Mouse (Mus musculus): Measurements from ENCODE around the gene Mbtps1. TPM values are rescaled to one million over a fixed set of nuclear protein-coding genes. Genes with fewer than 3 reads are reported as not detected.
A peak's percentile ranks its signal among the peaks of the same experiment; 100 is the strongest.

The Mbtps1 gene
- 68.5 and 72.4 TPM in 2 replicates for polyA plus RNA-seq (2015; fragmentation: Nextera tagmentation; extraction: Ambion mirVana)

GRCm38 (mm10) chr8:119558603-119559401, at the start of gene Mbtps1:
Gene Mbtps1 (minus strand): TSS chr8:119558735.
- H3K9me3 ChIP-seq (replicated peaks; ENCODE audit: control insufficient read depth, low read length) = no peaks in the 10 kb centered on the region
- WGBS = 5% methylated on average over 62 of the region's 63 CpGs

GRCm38 (mm10) chr8:119606224-119606623, 47.7 kb upstream of the Mbtps1 start:
- H3K9me3 ChIP-seq (replicated peaks; ENCODE audit: control insufficient read depth, low read length) = peaks cover 4% of the 10 kb centered on the region
- H3K4me3 ChIP-seq (ENCODE audit: low read length) = no peak overlapping the region
- peaks cover 10% of the 10 kb centered on the region for H3K4me1 ChIP-seq (ENCODE audit: control insufficient read depth, insufficient read depth, low read length)
- H3K4me2 ChIP-seq (ENCODE audit: low read depth, low read length) = no peak overlapping the region
- no peak overlapping the region for H3K9ac ChIP-seq (ENCODE audit: low read length)
- ATAC-seq (replicated peaks; ENCODE audit: extremely low read depth, insufficient read depth, low FRiP score) = no peak
- H3K36me3 ChIP-seq (ENCODE audit: control insufficient read depth, insufficient read depth) = peaks cover 3% of the 10 kb centered on the region; the same call in 1 of the 2 replicates
- no peak overlapping the region for H3K27ac ChIP-seq (ENCODE audit: low read length)
- H3K27me3 ChIP-seq (ENCODE audit: control insufficient read depth, insufficient read depth, low read length) = no peaks in the 10 kb centered on the region
- WGBS = 81% methylated on average over 2 of the region's 2 CpGs

More at GRCm38 (mm10) chr8:119558603-119559401, at the start of gene Mbtps1:
- Histone ChIP-seq H3K36me3 (ENCODE audit: control insufficient read depth, insufficient read depth) (0 out of 2 replicates have a peak, but pooled peaks cover 9% of the 10 kb centered on the region), H3K4me1 (ENCODE audit: control insufficient read depth, insufficient read depth, low read length) (peaks cover 16% of the 10 kb centered on the region), H3K9ac (ENCODE audit: low read length) (peak within 1 kb of the TSS; percentile 89), H3K27ac (ENCODE audit: low read length) (peak within 1 kb of the TSS; percentile 85), H3K27me3 (ENCODE audit: control insufficient read depth, insufficient read depth, low read length) (no peaks in the 10 kb centered on the region), H3K4me3 (ENCODE audit: low read length) (peak within 1 kb of the TSS; percentile 83), H3K4me2 (ENCODE audit: low read depth, low read length) (peak within 1 kb of the TSS; percentile 94)
- ATAC-seq (replicated peaks; ENCODE audit: extremely low read depth, insufficient read depth, low FRiP score) = peak; percentile 97

GRCm38 (mm10) chr8:119604996-119605395, 46.5 kb upstream of the Mbtps1 start, which contains the start of gene Taf1c:
Gene Taf1c (minus strand): TSS chr8:119605222.
- Histone ChIP-seq H3K27me3 (ENCODE audit: control insufficient read depth, insufficient read depth, low read length) (no peaks in the 10 kb centered on the region), H3K4me1 (ENCODE audit: control insufficient read depth, insufficient read depth, low read length) (peaks cover 10% of the 10 kb centered on the region), H3K36me3 (ENCODE audit: control insufficient read depth, insufficient read depth) (peaks cover 15% of the 10 kb centered on the region), H3K4me2 (ENCODE audit: low read depth, low read length) (peak within 1 kb of the TSS; percentile 77), H3K9ac (ENCODE audit: low read length) (peak within 1 kb of the TSS; percentile 91), H3K9me3 (replicated peaks; ENCODE audit: control insufficient read depth, low read length) (peaks cover 4% of the 10 kb centered on the region), H3K27ac (ENCODE audit: low read length) (peak within 1 kb of the TSS; percentile 66), H3K4me3 (ENCODE audit: low read length) (peak within 1 kb of the TSS; percentile 92)
- peak; percentile 80 for ATAC-seq (replicated peaks; ENCODE audit: extremely low read depth, insufficient read depth, low FRiP score)
- 0% methylated on average over 23 of the region's 23 CpGs for WGBS

GRCm38 (mm10) chr8:119604398-119604803, 45.9 kb upstream of the Mbtps1 start:
- peaks cover 15% of the 10 kb centered on the region for H3K36me3 ChIP-seq (ENCODE audit: control insufficient read depth, insufficient read depth)
- H3K27ac ChIP-seq (ENCODE audit: low read length) = no peak overlapping the region; the same call in 1 of the 2 replicates
- H3K4me1 ChIP-seq (ENCODE audit: control insufficient read depth, insufficient read depth, low read length) = peaks cover 10% of the 10 kb centered on the region
- H3K9me3 ChIP-seq (replicated peaks; ENCODE audit: control insufficient read depth, low read length) = peaks cover 4% of the 10 kb centered on the region
- peak overlapping the region; percentile 92 for H3K4me3 ChIP-seq (ENCODE audit: low read length)
- no peak for ATAC-seq (replicated peaks; ENCODE audit: extremely low read depth, insufficient read depth, low FRiP score)
- no peaks in the 10 kb centered on the region for H3K27me3 ChIP-seq (ENCODE audit: control insufficient read depth, insufficient read depth, low read length)
- H3K4me2 ChIP-seq (ENCODE audit: low read depth, low read length) = peak overlapping the region; percentile 77
- WGBS = 20% methylated on average over 12 of the region's 12 CpGs
- H3K9ac ChIP-seq (ENCODE audit: low read length) = peak overlapping the region; percentile 91

GRCm38 (mm10) chr8:119603771-119604170, 45.2 kb upstream of the Mbtps1 start:
- Histone ChIP-seq H3K27ac (ENCODE audit: low read length) (no peak overlapping the region), H3K4me2 (ENCODE audit: low read depth, low read length) (peak overlapping the region; percentile 77), H3K9me3 (replicated peaks; ENCODE audit: control insufficient read depth, low read length) (no peaks in the 10 kb centered on the region; the same call in 1 of the 2 replicates), H3K4me3 (ENCODE audit: low read length) (peak overlapping the region; percentile 92), H3K9ac (ENCODE audit: low read length) (peak overlapping the region; percentile 91; the same call in 1 of the 2 replicates), H3K27me3 (ENCODE audit: control insufficient read depth, insufficient read depth, low read length) (no peaks in the 10 kb centered on the region), H3K36me3 (ENCODE audit: control insufficient read depth, insufficient read depth) (peaks cover 15% of the 10 kb centered on the region), H3K4me1 (ENCODE audit: control insufficient read depth, insufficient read depth, low read length) (peaks cover 10% of the 10 kb centered on the region)
- ATAC-seq (replicated peaks; ENCODE audit: extremely low read depth, insufficient read depth, low FRiP score) = no peak
- 90% methylated on average over 4 of the region's 4 CpGs for WGBS

DNA sequence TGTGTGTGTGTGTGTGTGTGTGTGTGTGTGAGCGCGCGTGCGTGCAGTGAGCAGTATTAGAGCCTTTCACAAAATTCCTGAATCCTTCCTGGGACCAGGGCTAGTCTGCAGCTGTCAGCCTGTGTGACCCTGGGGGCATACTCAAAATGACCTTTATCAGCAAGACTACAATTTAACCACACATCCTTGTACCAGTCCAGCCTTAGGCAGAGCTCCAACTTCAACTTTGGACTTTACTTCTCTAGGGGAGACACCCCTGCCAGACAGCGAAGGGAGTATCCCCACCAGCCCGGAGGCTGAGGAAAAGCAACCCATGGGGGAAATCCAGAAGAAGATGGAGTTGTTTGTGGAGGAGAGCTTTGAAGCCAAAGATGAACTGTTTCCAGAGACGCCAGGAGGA, 32.9 kb upstream of the Mbtps1 start:
- Histone ChIP-seq H3K4me3 (ENCODE audit: low read length) (no peak overlapping the region), H3K9ac (ENCODE audit: low read length) (no peak overlapping the region), H3K9me3 (replicated peaks; ENCODE audit: control insufficient read depth, low read length) (no peaks in the 10 kb centered on the region), H3K36me3 (ENCODE audit: control insufficient read depth, insufficient read depth) (no peaks in the 10 kb centered on the region), H3K27ac (ENCODE audit: low read length) (no peak overlapping the region), H3K27me3 (ENCODE audit: control insufficient read depth, insufficient read depth, low read length) (no peaks in the 10 kb centered on the region), H3K4me2 (ENCODE audit: low read depth, low read length) (no peak overlapping the region), H3K4me1 (ENCODE audit: control insufficient read depth, insufficient read depth, low read length) (peaks cover 5% of the 10 kb centered on the region; the same call in 1 of the 2 replicates)
- ATAC-seq (replicated peaks; ENCODE audit: extremely low read depth, insufficient read depth, low FRiP score) = no peak
- 89% methylated on average over 7 of the region's 7 CpGs for WGBS

GRCm38 (mm10) chr8:119590348-119590747, 31.8 kb upstream of the Mbtps1 start:
- H3K27me3 ChIP-seq (ENCODE audit: control insufficient read depth, insufficient read depth, low read length) = no peaks in the 10 kb centered on the region
- no peak overlapping the region for H3K4me3 ChIP-seq (ENCODE audit: low read length)
- H3K4me2 ChIP-seq (ENCODE audit: low read depth, low read length) = no peak overlapping the region
- peaks cover 5% of the 10 kb centered on the region; the same call in 1 of the 2 replicates for H3K4me1 ChIP-seq (ENCODE audit: control insufficient read depth, insufficient read depth, low read length)
- no peaks in the 10 kb centered on the region for H3K36me3 ChIP-seq (ENCODE audit: control insufficient read depth, insufficient read depth)
- WGBS = 61% methylated on average over 14 of the region's 14 CpGs
- H3K9me3 ChIP-seq (replicated peaks; ENCODE audit: control insufficient read depth, low read length) = no peaks in the 10 kb centered on the region
- no peak overlapping the region for H3K27ac ChIP-seq (ENCODE audit: low read length)
- no peak overlapping the region for H3K9ac ChIP-seq (ENCODE audit: low read length)
- ATAC-seq (replicated peaks; ENCODE audit: extremely low read depth, insufficient read depth, low FRiP score) = no peak

DNA sequence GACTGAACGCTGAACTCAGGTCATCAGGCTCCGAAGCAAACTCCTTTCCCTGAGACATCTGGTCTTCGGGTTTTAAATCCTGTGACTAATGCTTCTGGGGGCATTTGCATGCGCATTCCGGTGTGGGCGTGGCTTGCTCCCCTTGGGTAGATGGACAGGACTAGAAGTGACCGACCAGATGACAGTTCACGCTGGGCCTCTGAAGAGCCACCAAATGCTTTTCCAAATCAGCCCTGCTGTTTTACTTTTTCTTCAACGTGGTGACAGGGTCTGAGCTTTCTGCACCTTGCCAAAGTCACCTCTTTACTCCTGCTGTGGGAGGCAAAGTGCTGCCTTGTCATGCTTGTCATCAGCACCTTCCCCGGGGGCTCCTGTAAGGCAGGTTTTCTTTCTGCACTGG, 30.3 kb upstream of the Mbtps1 start:
- H3K27ac ChIP-seq (ENCODE audit: low read length) = peak overlapping the region; percentile 67
- H3K9me3 ChIP-seq (replicated peaks; ENCODE audit: control insufficient read depth, low read length) = no peaks in the 10 kb centered on the region
- H3K27me3 ChIP-seq (ENCODE audit: control insufficient read depth, insufficient read depth, low read length) = no peaks in the 10 kb centered on the region
- peak; percentile 55 for ATAC-seq (replicated peaks; ENCODE audit: extremely low read depth, insufficient read depth, low FRiP score)
- WGBS = 16% methylated on average over 10 of the region's 10 CpGs
- 0 out of 2 replicates have a peak overlapping the region, but pooled peaks have one; percentile 19 for H3K4me2 ChIP-seq (ENCODE audit: low read depth, low read length)
- peaks cover 5% of the 10 kb centered on the region; the same call in 1 of the 2 replicates for H3K4me1 ChIP-seq (ENCODE audit: control insufficient read depth, insufficient read depth, low read length)
- H3K4me3 ChIP-seq (ENCODE audit: low read length) = no peak overlapping the region
- H3K36me3 ChIP-seq (ENCODE audit: control insufficient read depth, insufficient read depth) = no peaks in the 10 kb centered on the region
- no peak overlapping the region for H3K9ac ChIP-seq (ENCODE audit: low read length)

DNA sequence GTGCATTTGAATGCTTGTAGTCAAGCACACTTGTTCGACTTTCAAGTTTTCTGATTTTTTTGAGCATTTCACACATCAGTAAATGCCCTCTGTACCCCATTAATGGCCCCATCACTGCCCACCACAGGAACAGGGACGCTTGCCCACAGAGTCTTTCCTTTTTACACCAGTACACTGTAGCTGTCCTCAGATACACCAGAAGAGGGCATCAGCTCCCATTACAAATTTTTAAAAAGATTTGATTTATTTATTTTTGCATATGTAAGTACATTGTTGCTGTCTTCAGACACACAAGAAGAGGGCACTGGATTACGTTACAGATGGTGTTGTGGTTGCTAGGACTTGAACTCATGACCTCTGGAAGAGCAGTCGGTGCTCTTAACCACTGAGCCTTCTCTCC, 29.8 kb upstream of the Mbtps1 start:
- Histone ChIP-seq H3K4me2 (ENCODE audit: low read depth, low read length) (no peak overlapping the region), H3K9ac (ENCODE audit: low read length) (no peak overlapping the region), H3K4me3 (ENCODE audit: low read length) (no peak overlapping the region), H3K36me3 (ENCODE audit: control insufficient read depth, insufficient read depth) (no peaks in the 10 kb centered on the region), H3K4me1 (ENCODE audit: control insufficient read depth, insufficient read depth, low read length) (peaks cover 5% of the 10 kb centered on the region; the same call in 1 of the 2 replicates), H3K9me3 (replicated peaks; ENCODE audit: control insufficient read depth, low read length) (no peaks in the 10 kb centered on the region), H3K27ac (ENCODE audit: low read length) (peak overlapping the region; percentile 67), H3K27me3 (ENCODE audit: control insufficient read depth, insufficient read depth, low read length) (no peaks in the 10 kb centered on the region)
- no peak for ATAC-seq (replicated peaks; ENCODE audit: extremely low read depth, insufficient read depth, low FRiP score)
- WGBS = 51% methylated on average over 4 of the region's 4 CpGs
